Mouse (Mus musculus): Measurements from ENCODE around the gene Ube2v1. TPM values are rescaled to one million over a fixed set of nuclear protein-coding genes. Genes with fewer than 3 reads are reported as not detected.
A peak's percentile ranks its signal among the peaks of the same experiment; 100 is the strongest.

The Ube2v1 gene
- polyA plus RNA-seq, 1 experiment from 2014 or later, result 278 TPM

- H3K4me2 ChIP-seq, result no peak overlapping the region
- no peak overlapping the region for H3K4me3 ChIP-seq
- no peaks in the 10 kb centered on the region for H3K4me1 ChIP-seq
- peaks cover 79% of the 10 kb centered on the region for H3K36me3 ChIP-seq (ENCODE audit: poor library complexity, severe bottlenecking)
- H3K9ac ChIP-seq, result no peak overlapping the region
- no peak overlapping the region for H3K27ac ChIP-seq
- H3K9me3 ChIP-seq (replicated peaks), result 0 out of 2 replicates have a peak, but pooled peaks cover 6% of the 10 kb centered on the region
- WGBS, result 93% methylated on average over 14 of the region's 14 CpGs
- no peak for ATAC-seq
- no peaks in the 10 kb centered on the region for H3K27me3 ChIP-seq
These were observed 19.8 kb downstream of the Ube2v1 start for GRCm38 (mm10) chr2:167612122-167612521.

GRCm38 (mm10) chr2:167611287-167611686, 20.6 kb downstream of the Ube2v1 start:
- H3K4me1 ChIP-seq, result no peaks in the 10 kb centered on the region
- no peak overlapping the region for H3K9ac ChIP-seq
- no peak overlapping the region for H3K27ac ChIP-seq
- H3K4me3 ChIP-seq, result no peak overlapping the region
- no peaks in the 10 kb centered on the region for H3K27me3 ChIP-seq
- no peak overlapping the region for H3K4me2 ChIP-seq
- H3K9me3 ChIP-seq (replicated peaks), result 0 out of 2 replicates have a peak, but pooled peaks cover 6% of the 10 kb centered on the region
- peaks cover 79% of the 10 kb centered on the region for H3K36me3 ChIP-seq (ENCODE audit: poor library complexity, severe bottlenecking)
- WGBS, result 95% methylated on average over 10 of the region's 10 CpGs
- no peak for ATAC-seq

DNA sequence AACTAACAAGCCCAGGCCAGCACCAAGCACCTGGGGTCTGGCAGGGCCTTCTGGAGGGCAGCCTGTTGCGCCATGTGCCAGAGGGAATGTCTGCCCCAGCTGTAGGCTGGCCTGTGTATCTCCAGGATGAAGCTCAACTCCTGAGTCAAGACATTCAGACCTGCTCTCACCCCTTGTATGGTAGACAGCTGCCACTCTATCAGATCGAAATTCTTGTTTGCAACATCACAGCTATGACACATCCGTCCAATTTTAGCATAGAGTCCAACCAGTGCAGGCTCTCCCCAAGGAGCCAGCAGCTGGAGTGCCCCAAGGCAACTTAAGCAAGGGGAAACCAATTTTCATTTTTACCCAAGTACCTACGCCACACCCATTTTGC, 25.2 kb downstream of the Ube2v1 start:
- ATAC-seq, result no peak
- Histone ChIP-seq H3K4me2 (no peak overlapping the region), H3K9ac (no peak overlapping the region), H3K9me3 (replicated peaks) (no peaks in the 10 kb centered on the region), H3K4me1 (no peaks in the 10 kb centered on the region), H3K4me3 (no peak overlapping the region), H3K36me3 (ENCODE audit: poor library complexity, severe bottlenecking) (peaks cover 36% of the 10 kb centered on the region), H3K27me3 (0 out of 2 replicates have a peak, but pooled peaks cover 6% of the 10 kb centered on the region), H3K27ac (no peak overlapping the region)
- WGBS, result 89% methylated on average over 4 of the region's 4 CpGs

DNA sequence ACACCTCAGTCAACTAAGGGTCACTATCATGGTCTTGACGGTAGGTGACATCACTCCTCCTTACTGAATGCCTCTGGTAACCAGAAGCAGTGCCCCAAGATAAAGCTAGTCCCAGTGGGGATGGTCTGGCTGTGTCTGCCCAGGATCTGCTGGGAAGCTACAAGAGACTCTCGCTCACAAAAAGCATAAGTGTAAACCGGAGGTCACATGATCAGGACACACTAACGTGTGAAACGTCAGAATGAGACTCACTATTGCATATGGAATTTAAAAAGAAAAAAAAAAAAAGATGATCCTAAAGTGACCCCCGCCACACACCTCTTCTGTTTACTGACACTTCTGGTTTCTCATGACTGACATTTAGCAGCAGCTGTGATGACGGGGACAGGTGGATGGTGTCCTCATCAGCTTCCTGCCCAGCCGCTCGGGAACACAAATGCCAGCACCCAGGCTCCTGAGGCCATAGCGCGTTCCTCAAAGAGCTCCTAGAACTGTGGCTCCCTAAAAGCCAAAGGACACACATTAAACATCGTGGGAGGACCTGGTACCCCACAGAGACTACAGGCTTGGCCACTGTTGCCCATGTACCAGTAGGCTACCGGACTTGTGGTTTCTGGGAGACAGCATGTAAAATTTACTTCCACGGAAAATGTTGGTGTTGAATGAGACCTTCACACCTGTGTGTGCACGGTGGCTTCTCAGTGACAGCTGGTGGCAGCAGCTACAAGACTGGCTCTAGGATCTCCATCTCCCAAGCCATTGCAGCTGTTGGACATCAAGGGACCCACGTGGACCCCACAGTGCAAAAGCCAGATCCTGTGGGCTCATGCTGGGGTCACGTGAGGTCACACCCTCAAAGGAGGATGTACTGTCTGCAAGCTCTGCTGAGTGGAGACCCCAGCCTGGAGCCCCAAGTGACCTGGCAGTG, 25.8 kb downstream of the Ube2v1 start:
- Histone ChIP-seq H3K9me3 (replicated peaks) (no peaks in the 10 kb centered on the region), H3K27ac (no peak overlapping the region; the same call in 1 of the 2 replicates), H3K4me2 (no peak overlapping the region), H3K4me1 (no peaks in the 10 kb centered on the region), H3K36me3 (ENCODE audit: poor library complexity, severe bottlenecking) (peaks cover 34% of the 10 kb centered on the region), H3K27me3 (0 out of 2 replicates have a peak, but pooled peaks cover 6% of the 10 kb centered on the region), H3K9ac (no peak overlapping the region), H3K4me3 (no peak overlapping the region)
- ATAC-seq, result no peak
- 80% methylated on average over 17 of the region's 17 CpGs for WGBS

- ATAC-seq, result peak; percentile 76
- 28% methylated on average over 11 of the region's 11 CpGs for WGBS
- no peaks in the 10 kb centered on the region for H3K4me1 ChIP-seq
These were observed 26.6 kb downstream of the Ube2v1 start for GRCm38 (mm10) chr2:167605178-167605794.

DNA sequence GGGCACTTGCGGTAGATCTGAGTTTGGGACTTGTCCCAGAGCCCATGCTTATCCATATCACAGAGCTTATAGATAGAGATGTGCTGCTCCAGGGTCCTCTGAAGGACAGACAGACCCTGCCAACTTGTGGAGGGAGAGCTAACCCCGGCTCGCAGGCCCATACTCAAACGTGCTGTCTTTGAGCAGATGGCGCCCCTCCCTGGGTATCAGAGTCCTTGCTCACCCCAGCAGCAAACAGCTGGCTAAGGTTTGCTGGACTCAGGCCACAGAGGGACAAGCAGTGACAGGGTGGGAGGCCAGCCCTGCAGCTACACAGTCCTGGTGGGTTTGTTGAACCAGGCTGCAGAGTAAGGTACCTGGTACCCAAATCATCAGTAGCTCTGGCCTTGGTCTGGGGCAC, 28.9 kb downstream of the Ube2v1 start:
- 47% methylated on average over 5 of the region's 5 CpGs for WGBS
- peaks cover 17% of the 10 kb centered on the region for H3K36me3 ChIP-seq (ENCODE audit: poor library complexity, severe bottlenecking)
- H3K9me3 ChIP-seq (replicated peaks), result no peaks in the 10 kb centered on the region
- H3K4me1 ChIP-seq, result no peaks in the 10 kb centered on the region
- no peak overlapping the region for H3K4me2 ChIP-seq
- H3K9ac ChIP-seq, result no peak overlapping the region
- ATAC-seq, result no peak
- no peak overlapping the region for H3K27ac ChIP-seq
- H3K27me3 ChIP-seq, result 0 out of 2 replicates have a peak, but pooled peaks cover 9% of the 10 kb centered on the region
- no peak overlapping the region for H3K4me3 ChIP-seq

More at GRCm38 (mm10) chr2:167605178-167605794, 26.6 kb downstream of the Ube2v1 start:
- Histone ChIP-seq H3K9ac (no peak overlapping the region), H3K36me3 (ENCODE audit: poor library complexity, severe bottlenecking) (peaks cover 30% of the 10 kb centered on the region), H3K27ac (no peak overlapping the region), H3K4me2 (no peak overlapping the region), H3K4me3 (no peak overlapping the region), H3K9me3 (replicated peaks) (no peaks in the 10 kb centered on the region), H3K27me3 (0 out of 2 replicates have a peak, but pooled peaks cover 6% of the 10 kb centered on the region)

GRCm38 (mm10) chr2:167602364-167602763, 29.5 kb downstream of the Ube2v1 start:
- 0 out of 2 replicates have a peak, but pooled peaks cover 9% of the 10 kb centered on the region for H3K27me3 ChIP-seq
- peaks cover 14% of the 10 kb centered on the region for H3K36me3 ChIP-seq (ENCODE audit: poor library complexity, severe bottlenecking)
- WGBS, result 80% methylated on average over 2 of the region's 2 CpGs
- no peak overlapping the region for H3K27ac ChIP-seq
- H3K4me1 ChIP-seq, result peaks cover 5% of the 10 kb centered on the region
- no peak overlapping the region for H3K4me3 ChIP-seq
- H3K4me2 ChIP-seq, result no peak overlapping the region
- no peaks in the 10 kb centered on the region for H3K9me3 ChIP-seq (replicated peaks)
- no peak overlapping the region for H3K9ac ChIP-seq
- no peak for ATAC-seq

DNA sequence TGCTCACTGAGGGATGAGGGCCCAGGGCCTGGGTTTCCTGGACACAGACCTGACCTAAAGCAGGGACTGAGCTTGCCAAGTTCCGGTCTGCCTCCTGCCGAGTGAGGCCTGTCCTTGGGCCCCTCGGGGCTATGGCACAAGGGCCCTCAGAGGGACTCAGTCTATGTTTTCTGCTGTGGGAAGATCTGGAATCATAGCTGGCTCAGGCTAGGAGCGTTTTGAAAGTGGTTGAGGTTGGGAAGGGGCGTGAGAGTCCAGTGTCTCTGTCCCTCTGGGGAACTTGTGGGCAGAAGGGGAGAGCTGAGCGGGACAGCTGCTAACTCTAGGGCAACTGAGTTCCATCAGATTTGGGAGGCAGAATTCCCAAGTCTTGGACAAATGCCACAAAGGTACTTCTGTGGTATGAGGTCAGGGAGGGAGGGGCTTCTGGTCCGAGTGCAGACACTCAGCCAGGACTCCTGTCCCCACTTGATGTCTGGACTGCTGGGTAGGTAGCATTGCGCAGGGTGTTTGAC, 31.4 kb downstream of the Ube2v1 start:
- 68% methylated on average over 8 of the region's 8 CpGs for WGBS
- no peaks in the 10 kb centered on the region for H3K36me3 ChIP-seq (ENCODE audit: poor library complexity, severe bottlenecking)
- H3K4me3 ChIP-seq, result no peak overlapping the region
- H3K27me3 ChIP-seq, result peaks cover 13% of the 10 kb centered on the region; the same call in 1 of the 2 replicates
- H3K9ac ChIP-seq, result no peak overlapping the region
- H3K9me3 ChIP-seq (replicated peaks), result no peaks in the 10 kb centered on the region
- H3K4me1 ChIP-seq, result peaks cover 8% of the 10 kb centered on the region
- ATAC-seq, result no peak
- H3K4me2 ChIP-seq, result no peak overlapping the region
- no peak overlapping the region for H3K27ac ChIP-seq

DNA sequence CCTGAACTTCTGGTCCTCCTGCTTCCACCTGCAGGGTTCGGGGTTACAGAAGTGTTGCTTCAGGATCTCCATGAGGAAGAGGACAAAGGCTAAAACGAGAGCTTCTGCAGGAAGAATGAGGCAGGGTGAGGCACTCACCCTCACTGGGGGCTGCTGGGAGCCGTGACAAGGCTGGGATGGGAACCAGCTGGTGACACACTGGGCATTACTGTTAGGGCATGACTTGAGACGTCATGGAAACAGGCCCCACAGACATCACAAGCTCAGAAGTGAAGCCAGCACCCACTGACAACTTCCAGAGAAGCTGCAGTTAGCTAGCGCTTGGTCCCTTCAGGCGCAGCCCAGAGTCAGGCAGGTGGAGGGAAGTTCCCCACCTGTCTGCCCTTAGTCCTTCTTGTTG, 32.0 kb downstream of the Ube2v1 start:
- H3K36me3 ChIP-seq (ENCODE audit: poor library complexity, severe bottlenecking), result no peaks in the 10 kb centered on the region
- H3K27me3 ChIP-seq, result peaks cover 13% of the 10 kb centered on the region; the same call in 1 of the 2 replicates
- no peak overlapping the region for H3K4me3 ChIP-seq
- no peak overlapping the region for H3K27ac ChIP-seq
- H3K4me2 ChIP-seq, result no peak overlapping the region
- ATAC-seq, result no peak
- no peak overlapping the region for H3K9ac ChIP-seq
- 72% methylated on average over 6 of the region's 6 CpGs for WGBS
- peaks cover 8% of the 10 kb centered on the region for H3K4me1 ChIP-seq
- no peaks in the 10 kb centered on the region for H3K9me3 ChIP-seq (replicated peaks)

DNA sequence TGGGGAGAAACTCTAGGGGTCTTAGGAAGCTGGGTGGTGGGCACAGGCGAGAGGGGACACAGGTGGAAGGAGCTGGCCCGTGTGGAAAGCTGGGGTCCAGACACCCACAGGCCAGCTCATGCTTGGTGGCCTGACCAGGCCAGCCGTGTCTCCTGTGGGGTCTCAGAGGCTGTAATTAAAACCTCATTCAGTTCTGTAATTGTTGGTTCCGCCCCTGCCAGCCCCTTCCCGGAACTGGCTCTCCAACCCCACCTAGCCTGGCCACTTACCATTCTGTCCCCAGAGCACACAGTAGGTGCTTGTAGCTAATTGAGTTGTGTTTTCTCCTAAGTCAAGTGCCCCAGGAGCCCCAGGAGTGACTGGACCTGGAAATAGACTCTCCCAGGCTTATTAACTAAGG, 32.7 kb downstream of the Ube2v1 start:
- WGBS, result 71% methylated on average over 5 of the region's 5 CpGs
- ATAC-seq, result no peak
- H3K27me3 ChIP-seq, result peaks cover 8% of the 10 kb centered on the region; the same call in 1 of the 2 replicates

DNA sequence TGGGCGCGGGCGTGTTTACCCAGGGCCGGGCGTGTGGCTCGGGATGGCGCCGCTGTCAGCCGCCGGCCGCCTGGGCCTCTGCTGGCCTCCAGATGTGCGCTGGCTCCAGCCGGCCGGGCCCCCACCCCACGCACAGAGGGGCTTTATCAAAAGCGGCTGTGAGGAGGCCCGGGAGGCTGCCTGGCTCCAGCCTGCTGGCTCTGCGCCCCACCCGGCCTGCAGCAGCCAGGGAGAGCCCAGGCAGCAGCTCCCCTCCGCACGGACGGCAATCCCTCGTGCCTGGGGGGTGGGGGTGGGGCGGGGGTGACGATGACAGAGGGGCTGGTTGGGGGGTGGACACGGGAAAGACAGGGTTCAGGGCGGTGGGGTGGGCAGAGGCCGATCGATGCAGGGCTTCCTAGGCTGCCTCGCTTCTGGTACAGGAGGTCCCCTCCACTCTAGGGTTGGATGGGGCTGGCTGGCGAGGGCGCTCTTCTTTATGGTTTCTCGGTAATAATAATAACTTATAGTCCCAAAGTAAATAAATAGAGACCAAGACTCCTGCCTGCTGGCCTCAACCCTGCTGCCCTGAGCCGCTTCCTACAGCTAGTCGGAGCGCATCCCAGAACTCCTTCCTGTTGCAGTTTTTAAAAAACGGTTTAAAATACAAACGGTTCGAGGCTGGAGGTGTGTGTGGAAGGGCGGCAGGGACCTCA, 34.3 kb downstream of the Ube2v1 start:
- Histone ChIP-seq H3K9me3 (replicated peaks) (no peaks in the 10 kb centered on the region), H3K27ac (no peak overlapping the region), H3K4me1 (peaks cover 14% of the 10 kb centered on the region), H3K36me3 (ENCODE audit: poor library complexity, severe bottlenecking) (no peaks in the 10 kb centered on the region), H3K27me3 (peaks cover 6% of the 10 kb centered on the region; the same call in 1 of the 2 replicates), H3K4me2 (peak overlapping the region; percentile 52), H3K4me3 (peak overlapping the region; percentile 17; the same call in 1 of the 2 replicates), H3K9ac (peak overlapping the region; percentile 48; the same call in 1 of the 2 replicates)
- WGBS, result 38% methylated on average over 38 of the region's 40 CpGs
- peak; percentile 30; the same call in 1 of the 2 replicates for ATAC-seq

More for the DNA sequence above, 32.7 kb downstream of the Ube2v1 start:
- H3K36me3 ChIP-seq (ENCODE audit: poor library complexity, severe bottlenecking), result no peaks in the 10 kb centered on the region
- H3K4me2 ChIP-seq, result no peak overlapping the region
- no peak overlapping the region for H3K4me3 ChIP-seq
- no peak overlapping the region for H3K9ac ChIP-seq
- no peaks in the 10 kb centered on the region for H3K9me3 ChIP-seq (replicated peaks)
- peaks cover 11% of the 10 kb centered on the region for H3K4me1 ChIP-seq
- H3K27ac ChIP-seq, result no peak overlapping the region
